Mouse (Mus musculus): ENCODE measurements around the gene Mpz.

DNA sequence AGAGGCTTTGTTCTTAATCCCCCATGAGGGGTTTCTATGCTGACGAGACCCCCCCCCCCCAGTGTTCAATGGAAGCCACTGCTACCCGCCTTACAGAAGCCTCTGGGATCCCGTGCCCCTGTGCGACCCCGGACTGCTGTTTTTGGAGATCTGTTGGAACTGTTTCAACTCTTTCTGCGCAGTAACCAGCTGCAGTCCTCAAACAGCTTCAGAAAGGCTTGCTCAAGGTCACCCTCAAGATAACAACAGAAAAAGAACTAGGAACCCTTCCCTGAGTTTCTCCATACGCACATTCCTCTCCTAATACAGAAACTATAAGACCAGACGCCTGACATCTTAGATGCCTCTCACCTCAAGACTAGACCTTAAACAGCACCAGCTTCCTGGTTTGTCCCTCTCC lies 38.5 kb downstream of the Mpz start:
- no peak for TF ChIP-seq CTCF (IDR thresholded peaks at IDR 0.05; ENCODE audit: borderline replicate concordance, insufficient read depth, low read length)
- TF ChIP-seq POLR2A (IDR thresholded peaks at IDR 0.05; ENCODE audit: low read depth, low read length): no peak

All from embryonic fibroblast, embryonic 13.5 days (primary cell).